8 mouse cellular contexts compared by ENCODE assay signal in genomic region chr5:114052246-114052761, GRCm38 (mm10). TPM values are rescaled to one million over a fixed set of nuclear protein-coding genes. Genes with fewer than 3 reads are reported as not detected.
DNase-seq lines count a peak whose midpoint lies in the region; ATAC-seq and TF ChIP-seq lines count a peak whose summit lies in the region.

No protein-coding gene starts in this region.

- DNase-seq in adrenal gland, adult (ENCODE audit: inconsistent age in 2 of 2, low spot score in 1 of 2), result peak; percentile 78 to 90
- DNase-seq in heart, adult 2 months, result peak; percentile 79 to 82
- peak; percentile 66 to 76 for DNase-seq in kidney, adult 8-10 months
- peak; percentile 78 for DNase-seq in liver, postnatal 0 days
- peak; percentile 41 for DNase-seq in thymus, postnatal 25 days

- no peaks in the 10 kb centered on the region for H3K9me3 ChIP-seq in liver, postnatal 0 days (ENCODE audit: low read length)

- H3K79me3 ChIP-seq in C2C12 (ENCODE audit: low read depth), result no peaks in the 10 kb centered on the region

- intact Hi-C loops in heart, adult 2 months (cut with DNase I), result loop anchor here (2.0 to 5.0 kb wide), 4 partner anchors 48 to 256 kb away; partner anchors contain the start of genes Alkbh2 and Ssh1

- H3K4me2 ChIP-seq in liver, postnatal 0 days (ENCODE audit: low read depth, low read length), result peak overlapping the region; percentile 36; the same call in 1 of the 2 replicates

- no peak overlapping the region for H3ac ChIP-seq in C2C12 (ENCODE audit: control insufficient read depth, insufficient read length, low read depth)

- TF ChIP-seq CTCF in C2C12 (IDR thresholded peaks at IDR 0.05; ENCODE audit: control insufficient read depth, insufficient read depth, insufficient read length), result peak; percentile 74
- TF ChIP-seq CTCF in heart, adult 2 months (IDR thresholded peaks at IDR 0.05), result peak; percentile 94
- TF ChIP-seq CTCF in liver, postnatal 0 days (IDR thresholded peaks at IDR 0.05; ENCODE audit: low read depth), result peak; percentile 90
- peak; percentile 91 for TF ChIP-seq CTCF in olfactory bulb, adult 2 months (IDR thresholded peaks at IDR 0.05; ENCODE audit: insufficient read depth, low read depth, low read length)

- H3K79me2 ChIP-seq in C2C12 (ENCODE audit: control insufficient read depth, insufficient read depth), result no peaks in the 10 kb centered on the region
- H3K79me2 ChIP-seq in heart, adult 2 months (replicated peaks; ENCODE audit: control insufficient read depth, insufficient read depth, low read length), result no peaks in the 10 kb centered on the region

- H3K27ac ChIP-seq in heart, adult 2 months, result peak overlapping the region; percentile 65
- no peak overlapping the region; the same call in 1 of the 2 replicates for H3K27ac ChIP-seq in liver, postnatal 0 days (ENCODE audit: low read depth)
- no peak overlapping the region for H3K27ac ChIP-seq in olfactory bulb, adult 2 months (ENCODE audit: insufficient read depth, low read depth, low read length)

- peak; percentile 87; the same call in 1 of the 2 replicates for TF ChIP-seq EP300 in heart, adult 2 months (IDR thresholded peaks at IDR 0.05; ENCODE audit: insufficient read depth, low read depth, low read length)
- TF ChIP-seq EP300 in liver, postnatal 0 days (IDR thresholded peaks at IDR 0.05; ENCODE audit: low read depth), result no peak

- H3K27me3 ChIP-seq in C2C12 (ENCODE audit: control insufficient read depth, insufficient read depth, insufficient read length), result peaks cover 21% of the 10 kb centered on the region
- H3K27me3 ChIP-seq in heart, adult 2 months (ENCODE audit: control insufficient read depth, insufficient read depth, low read length), result no peaks in the 10 kb centered on the region
- no peaks in the 10 kb centered on the region for H3K27me3 ChIP-seq in liver, postnatal 0 days (ENCODE audit: insufficient read depth, low read length)

- H3K4me3 ChIP-seq in C2C12 (ENCODE audit: insufficient read depth, poor library complexity, severe bottlenecking), result no peak overlapping the region
- no peak overlapping the region; the same call in 1 of the 2 replicates for H3K4me3 ChIP-seq in heart, adult 2 months
- H3K4me3 ChIP-seq in liver, postnatal 0 days (ENCODE audit: low read depth, low read length), result no peak overlapping the region
- H3K4me3 ChIP-seq in olfactory bulb, adult 2 months (ENCODE audit: insufficient read depth, low read depth, low read length), result no peak overlapping the region

- peak; percentile 14; the same call in 1 of the 2 replicates for TF ChIP-seq POLR2A in heart, adult 2 months (IDR thresholded peaks at IDR 0.05; ENCODE audit: insufficient read depth, low read depth, low read length)
- no peak for TF ChIP-seq POLR2A in olfactory bulb, adult 2 months (IDR thresholded peaks at IDR 0.05; ENCODE audit: insufficient read depth, low read depth, low read length)

- ATAC-seq in common myeloid progenitor, adult 5-6 weeks (replicated peaks; ENCODE audit: low read depth, poor library complexity, severe bottlenecking), result peak; percentile 60; the same call in 1 of the 2 replicates
- ATAC-seq in liver, postnatal 0 days, result peak; percentile 85

- WGBS in heart, adult 2 months, result 8% methylated on average over 9 of the region's 9 CpGs
- 26% methylated on average over 9 of the region's 9 CpGs for WGBS in liver, postnatal 0 days (ENCODE audit: insufficient replicate concordance)
- WGBS in olfactory bulb, adult 2 months, result 24% methylated on average over 9 of the region's 9 CpGs

- H3K36me3 ChIP-seq in C2C12 (ENCODE audit: control insufficient read depth, insufficient read depth), result no peaks in the 10 kb centered on the region
- H3K36me3 ChIP-seq in heart, adult 2 months (ENCODE audit: control insufficient read depth, insufficient read depth, low read length), result no peaks in the 10 kb centered on the region
- H3K36me3 ChIP-seq in liver, postnatal 0 days (replicated peaks; ENCODE audit: insufficient read depth, low read length), result no peaks in the 10 kb centered on the region

- no peak overlapping the region for H3K9ac ChIP-seq in heart, adult 2 months (ENCODE audit: low read depth, low read length)
- no peak overlapping the region for H3K9ac ChIP-seq in liver, postnatal 0 days (replicated peaks)

- H3K4me1 ChIP-seq in heart, adult 2 months (ENCODE audit: control insufficient read depth, insufficient read depth, low read length), result peaks cover 5% of the 10 kb centered on the region
- H3K4me1 ChIP-seq in liver, postnatal 0 days (ENCODE audit: insufficient read depth), result no peaks in the 10 kb centered on the region; the same call in 1 of the 2 replicates
- peaks cover 7% of the 10 kb centered on the region for H3K4me1 ChIP-seq in olfactory bulb, adult 2 months (ENCODE audit: control insufficient read depth, insufficient read depth, low read length)

TF ChIP-seq in C2C12, 6 proteins besides CTCF, POLR2A, EP300 and RAD21:
- TF ChIP-seq MYOD1 (IDR thresholded peaks at IDR 0.05; ENCODE audit: control insufficient read depth, insufficient read length, low read depth), result no peak
- no peak for TF ChIP-seq MYOG (IDR thresholded peaks at IDR 0.05; ENCODE audit: control insufficient read depth, extremely low read depth, insufficient read length)
- TF ChIP-seq FOSL1 (IDR thresholded peaks at IDR 0.05; ENCODE audit: insufficient read depth, low read length, poor library complexity, severe bottlenecking), result no peak
- no peak for TF ChIP-seq USF1 (IDR thresholded peaks at IDR 0.05; ENCODE audit: low read depth)
- no peak for TF ChIP-seq CEBPB (IDR thresholded peaks at IDR 0.05; ENCODE audit: low read depth)
- TF ChIP-seq MAX (IDR thresholded peaks at IDR 0.05), result no peak

RNA-seq across cellular contexts. Expression of gene Usp30, which starts 13.0 kb away (rescaled TPM):
- polyA plus RNA-seq in C2C12 (2012; fragmentation: generic; extraction: Trizol), result 11.2 TPM
- total RNA-seq in common myeloid progenitor, adult 5-6 weeks (2017), result 5.8 and 6.7 TPM in 2 replicates
- 10 to 100 TPM; 10.1 to 11.2 TPM for total RNA-seq in heart, adult 2 months (2021)
- 11.2 and 13.3 TPM in 2 replicates for polyA plus RNA-seq in heart, adult 2 months (2012; rRNA removed)
- 2.6 and 2.8 TPM in 2 replicates for polyA plus RNA-seq in liver, postnatal 0 days (2015; fragmentation: Nextera tagmentation; extraction: Ambion mirVana)
- not detected in 2 replicates for polyA plus RNA-seq in olfactory bulb, adult 2 months (2012; ENCODE audit: insufficient read depth, insufficient read length, low replicate concordance, missing spikeins)

RNA-seq across cellular contexts. Expression of gene Svop, which starts 39.1 kb away (rescaled TPM):
- 0.04 TPM for polyA plus RNA-seq in C2C12 (2012; fragmentation: generic; extraction: Trizol)
- not detected in 2 replicates for total RNA-seq in common myeloid progenitor, adult 5-6 weeks (2017)
- not detected for total RNA-seq in heart, adult 2 months (2021)
- polyA plus RNA-seq in heart, adult 2 months (2012; rRNA removed), result 0.08 and 0.12 TPM in 2 replicates
- not detected in 2 replicates for polyA plus RNA-seq in liver, postnatal 0 days (2015; fragmentation: Nextera tagmentation; extraction: Ambion mirVana)
- not detected in 2 replicates for polyA plus RNA-seq in olfactory bulb, adult 2 months (2012; ENCODE audit: insufficient read depth, insufficient read length, low replicate concordance, missing spikeins)

RNA-seq across cellular contexts. Expression of gene Dao, which starts 48.8 kb away (rescaled TPM):
- not detected for polyA plus RNA-seq in C2C12 (2012; fragmentation: generic; extraction: Trizol)
- not detected in 2 replicates for total RNA-seq in common myeloid progenitor, adult 5-6 weeks (2017)
- total RNA-seq in heart, adult 2 months (2021), result not detected
- polyA plus RNA-seq in heart, adult 2 months (2012; rRNA removed), result not detected in 2 replicates
- polyA plus RNA-seq in liver, postnatal 0 days (2015; fragmentation: Nextera tagmentation; extraction: Ambion mirVana), result not detected in 2 replicates
- not detected in 2 replicates for polyA plus RNA-seq in olfactory bulb, adult 2 months (2012; ENCODE audit: insufficient read depth, insufficient read length, low replicate concordance, missing spikeins)

RNA-seq across cellular contexts. Expression of gene Ssh1, which starts 58.6 kb away (rescaled TPM):
- polyA plus RNA-seq in C2C12 (2012; fragmentation: generic; extraction: Trizol), result 3.7 TPM
- 3.3 and 7.0 TPM in 2 replicates for total RNA-seq in common myeloid progenitor, adult 5-6 weeks (2017)
- 10 to 100 TPM; 13.4 to 15.2 TPM for total RNA-seq in heart, adult 2 months (2021)
- polyA plus RNA-seq in heart, adult 2 months (2012; rRNA removed), result 7.4 and 9.8 TPM in 2 replicates
- polyA plus RNA-seq in liver, postnatal 0 days (2015; fragmentation: Nextera tagmentation; extraction: Ambion mirVana), result 3.7 and 4.3 TPM in 2 replicates
- not detected in 2 replicates for polyA plus RNA-seq in olfactory bulb, adult 2 months (2012; ENCODE audit: insufficient read depth, insufficient read length, low replicate concordance, missing spikeins)
